Mouse (Mus musculus) myocyte (in vitro differentiated cells): Measurements from ENCODE around the gene Lyrm1. TPM values are rescaled to one million over a fixed set of nuclear protein-coding genes. Genes with fewer than 3 reads are reported as not detected.

Experiments used
- H3K27me3 ChIP-seq: one replicate; pipeline ENCODE4 v1.6.1; 2011; ENCODE audit not compliant: control insufficient read depth, insufficient read depth, insufficient read length
- H3K36me3 ChIP-seq: one replicate; pipeline ENCODE4 v1.6.1; 2011; ENCODE audit not compliant: control insufficient read depth, insufficient read depth
- H3K4me2 ChIP-seq: one replicate; pipeline ENCODE4 v1.6.1; 2011; ENCODE audit warnings: low read depth, control low read depth
- H3K4me3 ChIP-seq: one replicate; pipeline ENCODE4 v1.5.1; 2011; ENCODE audit warnings: mild to moderate bottlenecking, control low read depth, moderate library complexity
- H3K79me2 ChIP-seq: one replicate; pipeline ENCODE4 v1.6.1; 2011; ENCODE audit not compliant: control insufficient read depth, insufficient read depth
- H3ac ChIP-seq: one replicate; pipeline ENCODE4 v1.6.1; 2011; ENCODE audit not compliant: control insufficient read depth, insufficient read length
- CEBPB ChIP-seq: IDR thresholded peaks from 2 replicates; pipeline ENCODE4 v1.6.1; 2011; ENCODE audit warnings: mild to moderate bottlenecking, moderate library complexity; ENCODE audit not compliant: poor library complexity, insufficient read depth, severe bottlenecking
- E2F4 ChIP-seq: IDR thresholded peaks from one replicate; pipeline ENCODE4 v1.6.1; 2011; ENCODE audit warnings: mild to moderate bottlenecking, control low read depth, moderate library complexity; ENCODE audit not compliant: insufficient read depth
- MAX ChIP-seq: IDR thresholded peaks from one replicate; pipeline ENCODE4 v1.6.1; 2011; ENCODE audit warnings: low read depth, mild to moderate bottlenecking, control low read depth
- MYOD1 ChIP-seq, 3 experiments: IDR thresholded peaks; one replicate each; pipeline ENCODE4 v1.6.1; 2011; ENCODE audit warnings: control low read depth in 2 of 3, low read depth in 2 of 3, mild to moderate bottlenecking in 2 of 3, moderate library complexity in 1 of 3; ENCODE audit not compliant: insufficient read length in 2 of 3, control insufficient read depth in 1 of 3
- MYOG ChIP-seq, 3 experiments: IDR thresholded peaks; one replicate each; pipeline ENCODE4 v1.6.1; 2011; ENCODE audit warnings: control low read depth in 2 of 3, low read depth in 2 of 3, mild to moderate bottlenecking in 2 of 3; ENCODE audit not compliant: insufficient read length in 2 of 3, control insufficient read depth in 1 of 3, insufficient read depth in 1 of 3
- POLR2A ChIP-seq: IDR thresholded peaks from one replicate; pipeline ENCODE4 v1.6.1; 2011; ENCODE audit warnings: low read depth, mild to moderate bottlenecking, control low read depth, moderate library complexity; ENCODE audit not compliant: insufficient read length
- POLR2AphosphoS2 ChIP-seq: IDR thresholded peaks from one replicate; pipeline ENCODE4 v1.6.1; 2011; ENCODE audit warnings: low read depth, control low read depth; ENCODE audit not compliant: insufficient read length
- REST ChIP-seq: IDR thresholded peaks from one replicate; pipeline ENCODE4 v1.6.1; 2011; ENCODE audit warnings: mild to moderate bottlenecking, control low read depth, moderate library complexity; ENCODE audit not compliant: insufficient read depth, insufficient read length
- SRF ChIP-seq: IDR thresholded peaks from one replicate; pipeline ENCODE4 v1.6.1; 2011; ENCODE audit warnings: low read depth; ENCODE audit not compliant: control insufficient read depth, insufficient read length
- TCF12 ChIP-seq: IDR thresholded peaks from one replicate; pipeline ENCODE4 v1.6.1; 2011; ENCODE audit warnings: mild to moderate bottlenecking, control low read depth; ENCODE audit not compliant: poor library complexity, insufficient read depth, severe bottlenecking
- TCF3 ChIP-seq: IDR thresholded peaks from one replicate; pipeline ENCODE4 v1.6.1; 2011; ENCODE audit warnings: low read depth, control low read depth; ENCODE audit not compliant: insufficient read length
- USF1 ChIP-seq: IDR thresholded peaks from one replicate; pipeline ENCODE4 v1.6.1; 2011; ENCODE audit warnings: low read depth, mild to moderate bottlenecking, control low read depth, moderate library complexity
- polyA plus RNA-seq: library from polyadenylated mRNA; unstranded; fragments of >200 nt; fragmentation: generic; extraction: Trizol; gene quantifications from one replicate; pipeline ENCODE4 v1.2.1, GENCODE M21; 2012; ENCODE audit warnings: missing spikeins

Gene Lyrm1
- polyA plus RNA-seq, 1 experiment = 5.2 TPM

DNA sequence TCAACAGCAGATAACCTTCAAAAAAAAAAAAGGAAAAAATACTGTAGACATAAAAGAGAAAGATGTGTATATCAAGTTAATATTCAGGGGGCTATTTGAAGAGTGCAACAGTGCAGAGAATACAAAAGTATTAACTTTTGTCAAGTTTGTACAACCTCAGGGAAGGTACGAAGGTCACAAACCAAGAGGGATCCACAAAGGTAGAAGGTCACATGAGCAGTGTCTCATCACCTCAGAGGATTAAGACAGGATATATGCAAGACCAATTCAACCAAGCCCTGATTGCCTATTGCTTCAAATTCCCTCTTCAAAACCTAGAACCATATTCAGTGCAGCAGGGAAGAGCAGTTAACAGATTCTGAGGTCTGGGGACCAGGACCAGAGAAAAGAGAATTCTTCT is 42.5 kb upstream of the Lyrm1 start:
- H3K79me2 ChIP-seq = no peaks in the 10 kb centered on the region
- no peak overlapping the region for H3K4me2 ChIP-seq
- no peak overlapping the region for H3ac ChIP-seq
- peaks cover 11% of the 10 kb centered on the region for H3K36me3 ChIP-seq
- H3K27me3 ChIP-seq = no peaks in the 10 kb centered on the region
- TF ChIP-seq MYOD1 (IDR thresholded peaks at IDR 0.05; ENCODE audit: control insufficient read depth in 1 of 3, insufficient read length in 2 of 3, low read depth in 2 of 3) (no peak), REST (no peak), CEBPB (no peak), POLR2A (no peak), MAX (no peak), POLR2AphosphoS2 (no peak), E2F4 (no peak), TCF3 (no peak), TCF12 (no peak), SRF (no peak), USF1 (no peak)
- H3K4me3 ChIP-seq = no peak overlapping the region

DNA sequence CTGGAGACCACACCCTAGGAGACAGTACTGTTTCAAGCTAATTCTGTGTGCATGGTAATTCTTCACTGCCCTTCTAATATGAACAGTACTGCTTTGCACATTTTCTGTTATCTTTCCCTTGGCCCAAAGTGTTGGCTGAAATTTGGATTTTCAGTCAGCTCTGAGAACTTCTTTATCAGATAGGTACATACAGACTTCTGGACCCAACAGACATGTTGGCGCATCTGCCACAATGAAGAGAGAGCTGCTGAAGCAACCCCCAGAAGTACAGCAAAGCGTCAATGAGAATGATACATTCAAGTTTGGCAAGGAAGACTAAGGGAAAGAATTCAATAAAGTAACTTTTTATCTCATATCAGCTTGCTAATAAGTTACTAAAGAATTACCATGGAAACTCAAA is 41.3 kb upstream of the Lyrm1 start:
- no peak overlapping the region for H3ac ChIP-seq
- peaks cover 11% of the 10 kb centered on the region for H3K36me3 ChIP-seq
- H3K4me3 ChIP-seq = no peak overlapping the region
- H3K79me2 ChIP-seq = no peaks in the 10 kb centered on the region
- TF ChIP-seq MYOG (IDR thresholded peaks at IDR 0.05; ENCODE audit: control insufficient read depth in 1 of 3, insufficient read depth in 1 of 3, insufficient read length in 2 of 3, low read depth in 2 of 3) (no peak), POLR2A (no peak), USF1 (no peak), POLR2AphosphoS2 (no peak), MYOD1 (IDR thresholded peaks at IDR 0.05; ENCODE audit: control insufficient read depth in 1 of 3, insufficient read length in 2 of 3, low read depth in 2 of 3) (no peak), E2F4 (no peak), SRF (no peak), TCF12 (no peak), CEBPB (no peak)
- no peaks in the 10 kb centered on the region for H3K27me3 ChIP-seq
- no peak overlapping the region for H3K4me2 ChIP-seq

DNA sequence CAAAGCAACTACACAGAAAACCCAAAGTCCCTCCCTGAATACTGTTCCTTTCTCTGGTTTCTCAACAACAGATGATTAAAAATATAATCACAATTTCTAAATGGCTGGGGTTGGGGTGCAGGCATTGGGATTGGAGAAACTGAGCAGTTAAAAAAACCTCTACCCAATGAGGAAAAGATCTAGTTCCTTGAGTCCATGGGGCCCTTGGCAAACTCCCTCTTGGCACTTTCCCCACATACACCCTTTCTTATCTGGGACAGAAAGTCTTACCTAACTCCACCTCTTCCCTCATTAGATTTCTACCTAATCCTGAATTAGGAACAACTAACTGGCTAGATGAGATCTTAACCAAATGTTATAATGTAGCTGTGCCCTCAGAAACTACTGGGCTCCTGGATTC is 40.6 kb upstream of the Lyrm1 start:
- H3K36me3 ChIP-seq = peaks cover 11% of the 10 kb centered on the region
- no peak for TF ChIP-seq REST
- no peak for TF ChIP-seq MYOG (IDR thresholded peaks at IDR 0.05; ENCODE audit: control insufficient read depth in 1 of 3, insufficient read depth in 1 of 3, insufficient read length in 2 of 3, low read depth in 2 of 3)
- no peak for TF ChIP-seq USF1
- TF ChIP-seq TCF12 = no peak
- TF ChIP-seq MYOD1 (IDR thresholded peaks at IDR 0.05; ENCODE audit: control insufficient read depth in 1 of 3, insufficient read length in 2 of 3, low read depth in 2 of 3) = no peak
- no peak for TF ChIP-seq POLR2A
- H3K4me3 ChIP-seq = no peak overlapping the region

DNA sequence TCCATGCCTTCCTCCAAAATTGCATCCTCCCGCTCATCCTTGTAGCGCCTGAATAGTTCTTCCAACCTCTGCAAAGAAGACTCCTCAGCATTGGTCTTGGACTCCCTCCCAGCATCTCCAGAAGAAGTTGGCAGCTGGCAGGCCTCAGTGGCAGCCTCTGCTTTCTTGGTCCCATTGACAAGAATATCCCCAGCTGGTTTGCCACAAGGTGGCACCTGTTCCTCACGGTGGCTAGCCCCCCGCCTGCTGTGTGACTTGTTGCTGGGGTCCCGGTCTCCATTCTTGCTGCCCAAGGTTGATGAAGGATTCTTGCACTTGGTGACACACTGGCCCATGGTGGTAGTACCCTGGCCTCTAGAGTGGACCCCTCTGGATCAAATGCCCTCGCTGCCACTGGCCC is 36.2 kb upstream of the Lyrm1 start:
- peaks cover 14% of the 10 kb centered on the region for H3K79me2 ChIP-seq
- H3K4me3 ChIP-seq = no peak overlapping the region
- H3K36me3 ChIP-seq = peaks cover 3% of the 10 kb centered on the region
- H3ac ChIP-seq = no peak overlapping the region
- no peaks in the 10 kb centered on the region for H3K27me3 ChIP-seq
- H3K4me2 ChIP-seq = no peak overlapping the region
- TF ChIP-seq MYOD1 (IDR thresholded peaks at IDR 0.05; ENCODE audit: control insufficient read depth in 1 of 3, insufficient read length in 2 of 3, low read depth in 2 of 3) (peak in 1 of 3 experiments; percentile 37), TCF3 (no peak)

More for the DNA sequence above, 40.6 kb upstream of the Lyrm1 start:
- Histone ChIP-seq H3K79me2 (peaks cover 4% of the 10 kb centered on the region), H3K27me3 (no peaks in the 10 kb centered on the region), H3K4me2 (no peak overlapping the region), H3ac (no peak overlapping the region)

DNA sequence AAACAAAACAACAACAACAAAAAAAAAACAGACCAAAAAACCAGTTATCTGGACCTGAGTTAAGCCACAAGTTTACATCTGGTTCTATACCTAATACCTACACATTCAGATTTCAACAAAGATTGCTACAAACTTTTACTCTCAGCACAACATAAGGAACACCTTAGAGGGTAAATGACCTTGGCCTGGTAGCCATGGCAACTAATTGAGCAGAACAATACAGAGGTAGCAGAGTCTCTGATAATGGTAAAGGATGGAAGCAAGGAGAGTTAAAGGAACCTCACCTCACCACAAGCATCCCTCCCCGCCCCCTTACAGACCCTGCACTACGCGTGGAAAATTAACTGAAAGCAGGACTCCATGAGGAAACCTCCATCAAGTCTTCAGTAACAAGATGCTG is 35.5 kb upstream of the Lyrm1 start:
- H3ac ChIP-seq = no peak overlapping the region
- H3K4me3 ChIP-seq = no peak overlapping the region
- peaks cover 18% of the 10 kb centered on the region for H3K79me2 ChIP-seq
- no peak overlapping the region for H3K4me2 ChIP-seq
- H3K36me3 ChIP-seq = peaks cover 3% of the 10 kb centered on the region
- TF ChIP-seq TCF3 (no peak), USF1 (no peak), MYOD1 (IDR thresholded peaks at IDR 0.05; ENCODE audit: control insufficient read depth in 1 of 3, insufficient read length in 2 of 3, low read depth in 2 of 3) (no peak), E2F4 (no peak), MAX (no peak)
- H3K27me3 ChIP-seq = no peaks in the 10 kb centered on the region

DNA sequence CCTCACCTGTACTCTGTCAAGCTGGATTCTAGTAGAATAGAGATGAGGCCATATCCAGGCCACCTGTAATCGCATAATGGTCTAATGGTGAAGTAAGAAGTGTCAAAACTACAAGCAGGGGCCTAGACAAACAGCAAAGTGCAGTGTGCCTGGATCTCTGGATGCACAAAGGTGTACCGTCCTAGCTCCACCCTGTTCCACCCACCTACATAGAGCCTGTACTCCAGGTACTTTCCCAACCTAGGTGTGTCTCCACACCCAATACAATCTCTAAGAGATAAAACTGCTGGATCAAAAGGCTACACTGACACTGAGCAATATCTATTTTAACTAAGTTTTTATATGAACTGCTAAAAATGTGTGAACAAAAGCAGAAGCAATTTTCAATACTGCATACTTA is 35.1 kb upstream of the Lyrm1 start:
- peak overlapping the region; percentile 82 for H3K4me2 ChIP-seq
- TF ChIP-seq POLR2A (no peak), MYOD1 (IDR thresholded peaks at IDR 0.05; ENCODE audit: control insufficient read depth in 1 of 3, insufficient read length in 2 of 3, low read depth in 2 of 3) (no peak), POLR2AphosphoS2 (no peak), REST (no peak), SRF (no peak), TCF12 (no peak), TCF3 (no peak), USF1 (no peak), CEBPB (no peak), E2F4 (no peak), MAX (no peak), MYOG (IDR thresholded peaks at IDR 0.05; ENCODE audit: control insufficient read depth in 1 of 3, insufficient read depth in 1 of 3, insufficient read length in 2 of 3, low read depth in 2 of 3) (no peak)
- no peak overlapping the region for H3K4me3 ChIP-seq
- no peaks in the 10 kb centered on the region for H3K27me3 ChIP-seq
- H3K36me3 ChIP-seq = no peaks in the 10 kb centered on the region
- peaks cover 20% of the 10 kb centered on the region for H3K79me2 ChIP-seq
- no peak overlapping the region for H3ac ChIP-seq
